Mouse (Mus musculus): ENCODE measurements around the gene Nt5dc3.

DNA sequence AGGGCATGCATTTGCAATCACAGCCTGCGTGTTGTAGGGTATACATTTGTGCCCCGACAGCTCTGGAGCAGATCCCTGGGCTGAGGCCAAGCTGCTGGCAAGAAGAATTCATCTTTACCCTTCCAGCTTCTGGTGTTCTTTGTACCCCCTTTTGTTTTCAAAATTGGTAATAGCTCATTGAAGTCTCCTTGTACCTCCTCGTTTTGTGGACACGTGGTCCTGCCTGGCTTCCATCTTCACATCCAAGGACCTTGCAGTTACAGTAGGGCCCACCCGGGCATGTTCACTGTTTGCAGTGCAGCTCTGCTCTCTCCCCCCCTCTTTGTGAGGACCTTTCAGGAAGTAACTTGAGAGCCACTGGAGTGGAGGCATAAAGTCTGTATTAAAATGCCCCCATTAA lies 9.4 kb downstream of the Nt5dc3 start:
- no peak for TF ChIP-seq CTCF (IDR thresholded peaks at IDR 0.05; ENCODE audit: control insufficient read depth, insufficient read depth, insufficient replicate concordance, low read depth, low read length)
- TF ChIP-seq POLR2A (IDR thresholded peaks at IDR 0.05; ENCODE audit: control insufficient read depth, low read depth, low read length) = no peak
